Mouse (Mus musculus): Measurements from ENCODE around the gene Mettl9.

- TF ChIP-seq MAFK (IDR thresholded peaks at IDR 0.05; ENCODE audit: insufficient replicate concordance, low read length) = no peak
- no peak for TF ChIP-seq TBP (conservative IDR thresholded peaks at IDR 0.05; ENCODE audit: low read depth, low read length)
- TF ChIP-seq ZC3H11A (IDR thresholded peaks at IDR 0.05; ENCODE audit: low read depth, low read length) = no peak
- no peak for TF ChIP-seq POLR2A (IDR thresholded peaks at IDR 0.05; ENCODE audit: low read depth, low read length)
- TF ChIP-seq CTCF (conservative IDR thresholded peaks at IDR 0.05 in 1 of 2, IDR thresholded peaks at IDR 0.05 in 1 of 2; ENCODE audit: low read depth in 2 of 2, low read length in 2 of 2) = no peak
- TF ChIP-seq RAD21 (IDR thresholded peaks at IDR 0.05; ENCODE audit: low read depth, low read length) = no peak
- no peak for TF ChIP-seq ZNF384 (IDR thresholded peaks at IDR 0.05; ENCODE audit: low read depth, low read length)
- TF ChIP-seq EP300 (IDR thresholded peaks at IDR 0.05; ENCODE audit: low read length) = no peak
- TF ChIP-seq JUN (IDR thresholded peaks at IDR 0.05; ENCODE audit: insufficient read depth, low read depth, low read length) = no peak
- TF ChIP-seq HCFC1 (IDR thresholded peaks at IDR 0.05; ENCODE audit: low read depth, low read length) = no peak
Measured at GRCm38 (mm10) chr7:121001879-121002278, 32.4 kb upstream of the Mettl9 start.
